Mouse (Mus musculus): ENCODE results near the gene Olfr1008. TPM values are rescaled to one million over a fixed set of nuclear protein-coding genes. Genes with fewer than 3 reads are reported as not detected.
"Not testable (repeated sequence)": the region's sequence is repeated elsewhere in the genome, so short reads cannot be mapped to it uniquely, and the experiment has no call there.

Gene Olfr1008
- polyA plus RNA-seq (2015; fragmentation: Nextera tagmentation; extraction: Ambion mirVana), result not detected in 2 replicates

DNA sequence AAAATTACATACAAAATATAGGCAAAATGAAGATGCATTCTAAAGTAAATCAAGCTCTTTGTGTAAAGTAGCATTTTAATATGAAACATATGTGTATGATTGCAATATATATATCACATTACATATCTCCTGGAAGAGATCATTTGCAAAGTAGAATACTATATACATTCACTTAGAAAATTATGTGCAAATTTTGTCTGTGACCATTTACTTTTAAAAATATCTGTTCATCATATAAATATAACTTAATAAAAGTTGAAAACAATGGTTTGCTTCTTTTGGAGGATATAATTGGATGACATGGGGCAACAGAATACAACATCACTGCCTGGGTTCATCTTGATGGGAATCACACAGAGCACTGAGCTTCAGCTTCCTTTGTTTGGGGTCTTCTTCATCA, at the start of gene Olfr1008:
Gene Olfr1008 (plus strand): TSS at position 301 of the 400 bp plus-strand sequence.
- Histone ChIP-seq H3K9me3 (ENCODE audit: control insufficient read depth, low read length) (no peaks in the 10 kb centered on the region; the same call in 1 of the 2 replicates), H3K4me1 (replicated peaks; ENCODE audit: control insufficient read depth, insufficient read depth, low read length) (no peaks in the 10 kb centered on the region), H3K27ac (ENCODE audit: low read length) (no peak within 1 kb of the TSS), H3K4me2 (ENCODE audit: low read depth, low read length) (no peak within 1 kb of the TSS), H3K27me3 (ENCODE audit: control insufficient read depth, insufficient read depth, low read depth, low read length) (no peaks in the 10 kb centered on the region), H3K9ac (ENCODE audit: low read length) (no peak within 1 kb of the TSS), H3K4me3 (ENCODE audit: low read length) (no peak within 1 kb of the TSS), H3K36me3 (ENCODE audit: control insufficient read depth, insufficient read depth, low read length) (no peaks in the 10 kb centered on the region)
- no peak for ATAC-seq (ENCODE audit: low read depth)

DNA sequence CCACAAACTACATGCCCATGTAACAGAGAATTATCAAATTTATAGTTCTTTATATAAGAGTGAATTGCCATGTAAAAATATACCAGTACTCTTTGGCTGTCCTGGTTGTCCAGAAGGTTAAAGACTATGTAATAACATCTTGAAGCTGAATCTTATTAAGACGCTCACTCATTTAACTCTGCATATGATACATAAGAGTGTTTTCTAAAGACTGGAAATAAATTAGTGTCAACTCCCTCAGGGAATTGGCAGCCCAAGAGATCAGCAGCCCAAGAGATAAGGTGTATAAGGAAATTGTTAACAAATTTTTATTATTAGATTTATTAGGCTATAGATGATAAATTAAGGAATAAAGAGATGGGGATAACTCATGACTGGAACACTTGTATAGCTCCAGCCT, 38.6 kb upstream of the Olfr1008 start, which contains the start of gene Olfr1002:
Gene Olfr1002 (minus strand): TSS at position 101 of the 400 bp plus-strand sequence.
- Histone ChIP-seq H3K9me3 (ENCODE audit: control insufficient read depth, low read length) (no peaks in the 10 kb centered on the region), H3K36me3 (ENCODE audit: control insufficient read depth, insufficient read depth, low read length) (no peaks in the 10 kb centered on the region), H3K27me3 (ENCODE audit: control insufficient read depth, insufficient read depth, low read depth, low read length) (no peaks in the 10 kb centered on the region), H3K4me1 (replicated peaks; ENCODE audit: control insufficient read depth, insufficient read depth, low read length) (no peaks in the 10 kb centered on the region), H3K4me2 (ENCODE audit: low read depth, low read length) (no peak within 1 kb of the TSS), H3K27ac (ENCODE audit: low read length) (no peak within 1 kb of the TSS), H3K9ac (ENCODE audit: low read length) (no peak within 1 kb of the TSS), H3K4me3 (ENCODE audit: low read length) (no peak within 1 kb of the TSS)
- 91% methylated on average over 1 of the region's 1 CpGs for WGBS
- no peak for ATAC-seq (ENCODE audit: low read depth)

DNA sequence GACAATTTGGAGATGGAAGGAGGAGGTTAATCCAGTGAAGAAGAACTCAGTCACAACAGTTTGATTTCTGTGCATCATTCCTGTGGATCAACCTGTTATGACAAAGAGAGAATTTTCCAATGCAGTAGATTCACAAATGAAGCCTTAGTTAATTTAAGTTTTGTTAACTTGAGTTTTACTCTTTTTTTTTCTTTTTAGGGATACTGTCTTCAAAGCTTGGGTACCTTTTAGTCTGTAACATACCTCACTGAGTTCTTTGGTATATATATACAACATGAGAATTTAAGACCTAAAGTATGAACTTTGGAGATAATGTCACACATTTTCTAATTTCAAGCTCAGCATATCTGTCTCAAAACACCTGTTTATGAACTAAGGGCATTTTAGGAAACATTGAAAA, 24.9 kb upstream of the Olfr1008 start, which contains the start of gene Olfr154:
Gene Olfr154 (minus strand): TSS at position 101 of the 400 bp plus-strand sequence.
- ATAC-seq (ENCODE audit: low read depth); H3K27ac ChIP-seq (ENCODE audit: low read length); H3K4me1 ChIP-seq (replicated peaks; ENCODE audit: control insufficient read depth, insufficient read depth, low read length); H3K9ac ChIP-seq (ENCODE audit: low read length); H3K4me3 ChIP-seq (ENCODE audit: low read length); H3K36me3 ChIP-seq (ENCODE audit: control insufficient read depth, insufficient read depth, low read length); H3K4me2 ChIP-seq (ENCODE audit: low read depth, low read length); H3K27me3 ChIP-seq (ENCODE audit: control insufficient read depth, insufficient read depth, low read depth, low read length); H3K9me3 ChIP-seq (ENCODE audit: control insufficient read depth, low read length): not testable (repeated sequence)

DNA sequence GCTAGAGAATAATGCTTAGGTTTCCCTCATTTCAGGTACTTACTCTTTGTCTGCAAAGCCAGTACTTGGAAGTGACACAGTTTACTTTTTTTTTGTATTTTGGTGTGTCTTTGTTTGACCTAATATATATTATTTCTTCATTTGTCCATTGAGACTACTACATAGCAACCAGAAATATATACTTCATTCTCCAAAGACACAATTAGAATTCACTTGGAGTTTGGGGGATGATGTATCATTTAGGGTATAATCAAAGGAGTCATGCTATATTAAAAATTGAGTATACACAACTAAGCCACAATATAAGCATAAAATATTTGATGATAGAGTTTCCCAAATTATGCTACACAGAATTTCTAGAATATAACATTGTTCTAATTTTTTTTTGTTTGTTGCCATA, 10.6 kb upstream of the Olfr1008 start, which contains the start of gene Olfr1006:
Gene Olfr1006 (minus strand): TSS at position 101 of the 400 bp plus-strand sequence.
- no peaks in the 10 kb centered on the region for H3K36me3 ChIP-seq (ENCODE audit: control insufficient read depth, insufficient read depth, low read length)
- H3K27ac ChIP-seq (ENCODE audit: low read length), result no peak within 1 kb of the TSS
- ATAC-seq (ENCODE audit: low read depth), result no peak
- H3K4me1 ChIP-seq (replicated peaks; ENCODE audit: control insufficient read depth, insufficient read depth, low read length), result no peaks in the 10 kb centered on the region
- H3K4me2 ChIP-seq (ENCODE audit: low read depth, low read length), result no peak within 1 kb of the TSS
- H3K4me3 ChIP-seq (ENCODE audit: low read length), result no peak within 1 kb of the TSS
- H3K27me3 ChIP-seq (ENCODE audit: control insufficient read depth, insufficient read depth, low read depth, low read length), result no peaks in the 10 kb centered on the region
- no peak within 1 kb of the TSS for H3K9ac ChIP-seq (ENCODE audit: low read length)
- H3K9me3 ChIP-seq (ENCODE audit: control insufficient read depth, low read length), result no peaks in the 10 kb centered on the region

DNA sequence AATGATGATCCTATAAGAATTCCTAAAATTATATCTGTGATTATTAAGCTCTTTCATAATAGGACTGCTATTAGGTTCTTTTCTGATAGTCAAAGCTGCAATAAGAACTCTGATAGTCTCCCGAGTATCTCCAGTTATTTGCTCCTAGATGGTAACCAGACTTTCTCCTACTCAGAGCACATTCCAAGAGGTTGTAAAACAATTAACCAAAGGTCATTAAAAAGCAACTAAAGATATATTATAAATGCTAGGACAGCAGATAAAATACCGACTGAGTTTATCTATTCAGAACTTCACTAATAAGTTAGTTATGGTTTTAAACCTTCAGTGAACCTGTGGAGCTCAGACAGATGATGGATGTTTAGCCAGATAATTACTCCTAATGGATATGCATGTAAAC, 21.4 kb downstream of the Olfr1008 start:
- WGBS, result 54% methylated on average over 2 of the region's 2 CpGs
- H3K4me2 ChIP-seq (ENCODE audit: low read depth, low read length), result not testable (repeated sequence)

DNA sequence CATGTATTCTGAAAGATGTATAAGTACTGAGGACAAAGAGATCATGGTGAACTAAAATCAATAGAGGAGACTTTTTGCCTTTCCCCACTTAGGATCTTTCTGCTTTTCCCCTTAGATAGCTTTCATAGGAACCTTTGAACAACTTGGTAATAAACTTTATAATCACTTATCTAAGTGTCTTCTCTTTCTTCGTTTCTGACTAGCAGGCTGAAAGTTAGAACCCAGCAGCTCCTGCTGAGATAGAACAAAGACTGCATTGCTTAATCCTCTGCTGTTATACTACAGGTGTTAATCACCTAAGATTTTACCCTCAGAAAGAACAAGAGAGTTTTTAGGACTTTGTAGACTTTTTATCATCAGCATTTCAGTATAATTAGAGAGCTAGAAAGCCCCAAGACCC, 21.9 kb downstream of the Olfr1008 start:
- H3K9ac ChIP-seq (ENCODE audit: low read length), result no peak overlapping the region
- no peaks in the 10 kb centered on the region for H3K4me1 ChIP-seq (replicated peaks; ENCODE audit: control insufficient read depth, insufficient read depth, low read length)
- H3K36me3 ChIP-seq (ENCODE audit: control insufficient read depth, insufficient read depth, low read length), result no peaks in the 10 kb centered on the region
- H3K9me3 ChIP-seq (ENCODE audit: control insufficient read depth, low read length), result no peaks in the 10 kb centered on the region
- no peak overlapping the region for H3K27ac ChIP-seq (ENCODE audit: low read length)
- no peak for ATAC-seq (ENCODE audit: low read depth)
- H3K4me2 ChIP-seq (ENCODE audit: low read depth, low read length), result no peak overlapping the region
- no peaks in the 10 kb centered on the region for H3K27me3 ChIP-seq (ENCODE audit: control insufficient read depth, insufficient read depth, low read depth, low read length)
- H3K4me3 ChIP-seq (ENCODE audit: low read length), result no peak overlapping the region
- 28% methylated on average over 1 of the region's 1 CpGs for WGBS

More for the DNA sequence above, 21.4 kb downstream of the Olfr1008 start:
- not testable (repeated sequence) for H3K36me3 ChIP-seq (ENCODE audit: control insufficient read depth, insufficient read depth, low read length); H3K27ac ChIP-seq (ENCODE audit: low read length); H3K4me3 ChIP-seq (ENCODE audit: low read length); H3K4me1 ChIP-seq (replicated peaks; ENCODE audit: control insufficient read depth, insufficient read depth, low read length); H3K9ac ChIP-seq (ENCODE audit: low read length); ATAC-seq (ENCODE audit: low read depth); H3K27me3 ChIP-seq (ENCODE audit: control insufficient read depth, insufficient read depth, low read depth, low read length); H3K9me3 ChIP-seq (ENCODE audit: control insufficient read depth, low read length)

DNA sequence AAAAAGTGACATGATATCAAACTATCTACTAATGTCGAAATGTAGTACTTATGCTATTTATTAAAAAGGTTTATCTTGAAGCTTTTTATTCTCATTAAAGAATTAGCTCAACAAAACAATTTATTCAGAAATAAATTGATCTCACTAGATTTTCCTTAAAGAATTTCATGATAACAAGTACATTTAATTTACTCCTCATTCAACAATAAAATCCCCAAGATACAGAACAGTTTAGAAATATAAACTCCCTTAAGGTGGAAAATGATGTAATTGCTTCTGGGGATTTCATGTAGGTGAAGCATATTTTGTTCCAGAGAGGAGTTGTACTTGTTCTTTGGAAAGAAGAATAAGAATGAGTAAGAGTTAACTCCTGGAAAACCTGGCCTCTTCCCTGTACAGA, 25.9 kb downstream of the Olfr1008 start, which contains the start of gene Olfr1009:
Gene Olfr1009 (plus strand): TSS at position 301 of the 400 bp plus-strand sequence.
- no peak within 1 kb of the TSS for H3K27ac ChIP-seq (ENCODE audit: low read length)
- no peaks in the 10 kb centered on the region for H3K27me3 ChIP-seq (ENCODE audit: control insufficient read depth, insufficient read depth, low read depth, low read length)
- ATAC-seq (ENCODE audit: low read depth), result no peak
- H3K9me3 ChIP-seq (ENCODE audit: control insufficient read depth, low read length), result no peaks in the 10 kb centered on the region
- no peak within 1 kb of the TSS for H3K9ac ChIP-seq (ENCODE audit: low read length)
- no peaks in the 10 kb centered on the region for H3K4me1 ChIP-seq (replicated peaks; ENCODE audit: control insufficient read depth, insufficient read depth, low read length)
- H3K4me3 ChIP-seq (ENCODE audit: low read length), result no peak within 1 kb of the TSS
- no peaks in the 10 kb centered on the region for H3K36me3 ChIP-seq (ENCODE audit: control insufficient read depth, insufficient read depth, low read length)
- 70% methylated on average over 1 of the region's 1 CpGs for WGBS
- no peak within 1 kb of the TSS for H3K4me2 ChIP-seq (ENCODE audit: low read depth, low read length)

DNA sequence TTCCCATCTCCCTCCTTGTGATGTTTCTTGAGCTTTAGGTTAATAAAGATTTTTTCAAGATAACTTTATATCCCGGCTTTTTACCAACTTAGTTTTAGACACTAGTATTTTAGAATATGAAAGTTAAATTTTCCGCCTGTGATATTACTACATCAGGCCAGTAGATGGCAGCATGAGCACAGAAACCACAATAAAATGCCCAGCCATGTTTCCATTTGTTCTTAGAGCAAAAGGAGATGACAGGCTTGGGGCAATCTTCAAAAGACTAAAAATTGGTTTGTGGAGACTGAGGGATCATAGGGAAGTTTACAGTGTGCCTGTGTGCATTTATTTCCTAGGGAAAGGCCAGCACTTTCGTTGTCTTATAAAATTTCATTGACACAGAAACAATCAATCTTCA, 36.6 kb downstream of the Olfr1008 start:
- Histone ChIP-seq H3K27me3 (ENCODE audit: control insufficient read depth, insufficient read depth, low read depth, low read length) (no peaks in the 10 kb centered on the region), H3K27ac (ENCODE audit: low read length) (no peak overlapping the region), H3K9me3 (ENCODE audit: control insufficient read depth, low read length) (no peaks in the 10 kb centered on the region), H3K9ac (ENCODE audit: low read length) (no peak overlapping the region), H3K4me2 (ENCODE audit: low read depth, low read length) (no peak overlapping the region), H3K4me1 (replicated peaks; ENCODE audit: control insufficient read depth, insufficient read depth, low read length) (no peaks in the 10 kb centered on the region), H3K4me3 (ENCODE audit: low read length) (no peak overlapping the region), H3K36me3 (ENCODE audit: control insufficient read depth, insufficient read depth, low read length) (no peaks in the 10 kb centered on the region)
- no peak for ATAC-seq (ENCODE audit: low read depth)
- WGBS, result 6% methylated on average over 3 of the region's 3 CpGs

Data from lung, embryonic 16.5 days (tissue).